Mouse (Mus musculus) stomach, embryonic 14.5 days (tissue): ENCODE measurements at regions not wholly inside any gene's neighbourhood (a gene's known extent, or its start where the extent isn't known, plus 50 kb on each side); places are given as distances from the start of the nearest gene placed in this dataset.
"Not testable (repeated sequence)": the region's sequence is repeated elsewhere in the genome, so short reads cannot be mapped to it uniquely, and the experiment has no call there.

Source experiments
- ATAC-seq: fragments of 200-750 bp; cut with Nextera tagmentation; 2 replicates; pipeline ENCODE4 v1.8.0; 2017; ENCODE audit warnings: low read depth, moderate TSS enrichment; ENCODE audit not compliant: insufficient number of reproducible peaks, insufficient read depth, low FRiP score
- H3K27ac ChIP-seq: fragments of 300-500 bp; sonication (generic); 2 replicates; pipeline ENCODE4 v1.5.1; 2014; ENCODE audit warnings: mild to moderate bottlenecking, low read length, moderate library complexity, mixed read lengths
- H3K27me3 ChIP-seq: fragments of 300-500 bp; sonication (generic); 2 replicates; pipeline ENCODE4 v1.6.1; 2014; ENCODE audit warnings: low read length, control low read depth, mixed read lengths; ENCODE audit not compliant: control insufficient read depth, insufficient read depth
- H3K36me3 ChIP-seq: fragments of 300-500 bp; sonication (generic); 2 replicates; pipeline ENCODE4 v1.6.1; 2014; ENCODE audit warnings: mild to moderate bottlenecking, control low read depth, low read length, moderate library complexity, mixed read lengths; ENCODE audit not compliant: control insufficient read depth, insufficient read depth
- H3K4me1 ChIP-seq: fragments of 300-500 bp; sonication (generic); 2 replicates; pipeline ENCODE4 v1.6.1; 2014; ENCODE audit warnings: low read length, control low read depth, mixed read lengths; ENCODE audit not compliant: control insufficient read depth, insufficient read depth
- H3K4me2 ChIP-seq: fragments of 300-500 bp; sonication (generic); replicated peaks from 2 replicates; pipeline ENCODE4 v1.6.1; 2014; ENCODE audit warnings: low read depth, low read length, control low read depth
- H3K4me3 ChIP-seq: fragments of 300-500 bp; sonication (generic); 2 replicates; pipeline ENCODE4 v1.5.1; 2014; ENCODE audit warnings: low read depth, low read length, control low read depth
- H3K9ac ChIP-seq: fragments of 300-500 bp; sonication (generic); replicated peaks from 2 replicates; pipeline ENCODE4 v1.6.1; 2014; ENCODE audit warnings: low read depth, mild to moderate bottlenecking, control low read depth, low read length, moderate library complexity, mixed read lengths
- H3K9me3 ChIP-seq: fragments of 300-500 bp; sonication (generic); 2 replicates; pipeline ENCODE4 v1.6.1; 2016; ENCODE audit warnings: low read depth, low read length, control low read depth; ENCODE audit not compliant: control insufficient read depth
- WGBS: fragments of 180-500 bp; shearing (Covaris S2); extraction: QIAGEN DNeasy Blood & Tissue Kit; methylation state at CpG from one replicate; pipeline ENCODE4 v1.1.7; 2014; 5-methylcytosine and 5-hydroxymethylcytosine counted together

DNA sequence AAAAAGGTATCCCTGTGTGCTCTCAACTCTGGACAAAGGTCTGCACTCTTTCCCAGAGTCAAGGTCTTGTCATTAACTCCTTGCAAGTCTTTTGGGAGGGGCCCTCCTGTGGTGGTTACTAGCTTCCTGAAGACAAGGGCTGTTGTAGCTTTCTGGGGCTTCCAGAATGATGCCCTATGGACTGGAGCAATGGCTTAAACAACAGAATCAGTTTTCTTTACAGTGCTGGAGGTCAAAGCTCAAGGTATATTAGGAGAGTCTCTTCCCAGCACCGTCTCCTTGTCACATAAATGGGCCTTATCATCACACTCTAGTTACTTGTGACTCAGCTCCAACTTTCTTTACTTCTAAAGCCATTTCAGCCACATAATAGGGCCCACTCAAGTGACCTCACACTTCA lies 360.6 kb upstream of the Klhl29 start:
- Histone ChIP-seq H3K36me3 (no peaks in the 10 kb centered on the region), H3K4me1 (no peaks in the 10 kb centered on the region), H3K27me3 (no peaks in the 10 kb centered on the region), H3K27ac (no peak overlapping the region), H3K9me3 (no peaks in the 10 kb centered on the region), H3K4me3 (no peak overlapping the region), H3K9ac (no peak overlapping the region), H3K4me2 (no peak overlapping the region)
- 50% methylated on average over 1 of the region's 1 CpGs for WGBS
- ATAC-seq, result no peak

DNA sequence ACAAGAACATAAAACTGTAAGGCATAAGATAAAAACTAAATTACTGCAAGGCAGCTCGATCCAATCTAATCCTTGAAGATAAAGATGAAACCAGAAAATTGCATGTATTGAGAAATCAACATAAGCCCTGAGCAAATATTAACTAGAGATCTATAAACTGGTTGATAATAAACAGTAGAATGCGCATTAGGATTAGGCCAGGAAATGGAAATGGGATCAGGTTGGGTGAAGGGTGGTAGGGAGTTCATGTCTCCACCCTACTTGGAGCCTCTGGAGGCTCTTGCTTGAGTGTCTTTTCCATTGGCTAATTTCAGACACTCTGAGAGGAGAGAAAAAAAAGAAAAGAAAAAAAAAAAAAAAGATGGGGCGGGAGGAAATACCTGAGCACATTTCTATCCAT lies 359.4 kb upstream of the Klhl29 start:
- no peaks in the 10 kb centered on the region for H3K36me3 ChIP-seq
- H3K9ac ChIP-seq, result no peak overlapping the region
- 76% methylated on average over 3 of the region's 3 CpGs for WGBS

DNA sequence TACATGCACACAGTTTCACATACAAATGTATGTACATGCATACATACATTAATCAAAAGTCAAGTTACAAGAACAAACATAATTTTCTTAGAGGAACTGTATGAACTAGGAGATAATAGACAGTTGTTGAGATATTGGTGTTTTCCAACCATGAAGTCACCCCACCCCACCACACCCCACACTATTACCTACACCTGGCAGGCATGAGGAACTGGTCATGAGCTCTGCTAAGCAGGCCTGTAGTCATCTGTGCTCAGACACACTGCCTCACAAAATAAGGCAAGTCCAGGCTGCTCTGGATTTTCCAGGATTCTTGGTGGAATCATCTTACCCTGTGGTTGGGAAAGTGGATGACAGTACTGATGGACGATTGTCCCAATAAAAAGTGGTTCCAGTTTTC lies 347.6 kb upstream of the Klhl29 start:
- no peak overlapping the region for H3K4me2 ChIP-seq
- 88% methylated on average over 1 of the region's 1 CpGs for WGBS
- H3K9ac ChIP-seq, result no peak overlapping the region
- no peaks in the 10 kb centered on the region for H3K4me1 ChIP-seq
- H3K27me3 ChIP-seq, result no peaks in the 10 kb centered on the region
- H3K9me3 ChIP-seq, result no peaks in the 10 kb centered on the region
- no peak for ATAC-seq
- no peaks in the 10 kb centered on the region for H3K36me3 ChIP-seq
- no peak overlapping the region for H3K4me3 ChIP-seq
- H3K27ac ChIP-seq, result no peak overlapping the region

More for the DNA sequence above, 359.4 kb upstream of the Klhl29 start:
- H3K9me3 ChIP-seq, result no peaks in the 10 kb centered on the region
- H3K4me2 ChIP-seq, result no peak overlapping the region
- no peak overlapping the region for H3K27ac ChIP-seq
- ATAC-seq, result no peak
- H3K4me3 ChIP-seq, result no peak overlapping the region
- H3K27me3 ChIP-seq, result no peaks in the 10 kb centered on the region
- H3K4me1 ChIP-seq, result no peaks in the 10 kb centered on the region

DNA sequence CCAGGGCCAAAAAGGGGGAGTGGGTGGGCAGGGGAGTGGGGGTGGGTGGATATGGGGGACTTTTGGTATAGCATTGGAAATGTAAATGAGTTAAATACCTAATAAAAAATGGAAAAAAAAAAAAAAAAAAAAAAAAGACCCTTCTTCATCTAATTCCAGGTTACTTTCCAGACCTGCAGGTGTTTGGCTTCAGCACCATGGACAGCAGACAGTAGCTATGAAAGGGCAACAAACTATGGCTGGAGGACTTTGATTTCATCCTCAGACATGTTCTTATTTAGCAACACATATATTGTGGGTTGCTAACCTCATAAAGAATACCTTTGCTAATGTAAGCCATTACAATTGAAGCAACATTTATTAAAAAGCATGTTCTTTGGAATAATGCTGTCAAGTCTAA lies 342.0 kb upstream of the Klhl29 start:
- H3K4me1 ChIP-seq, H3K4me2 ChIP-seq, H3K9ac ChIP-seq, ATAC-seq, H3K36me3 ChIP-seq, H3K27ac ChIP-seq, H3K4me3 ChIP-seq, H3K9me3 ChIP-seq, H3K27me3 ChIP-seq: not testable (repeated sequence)

DNA sequence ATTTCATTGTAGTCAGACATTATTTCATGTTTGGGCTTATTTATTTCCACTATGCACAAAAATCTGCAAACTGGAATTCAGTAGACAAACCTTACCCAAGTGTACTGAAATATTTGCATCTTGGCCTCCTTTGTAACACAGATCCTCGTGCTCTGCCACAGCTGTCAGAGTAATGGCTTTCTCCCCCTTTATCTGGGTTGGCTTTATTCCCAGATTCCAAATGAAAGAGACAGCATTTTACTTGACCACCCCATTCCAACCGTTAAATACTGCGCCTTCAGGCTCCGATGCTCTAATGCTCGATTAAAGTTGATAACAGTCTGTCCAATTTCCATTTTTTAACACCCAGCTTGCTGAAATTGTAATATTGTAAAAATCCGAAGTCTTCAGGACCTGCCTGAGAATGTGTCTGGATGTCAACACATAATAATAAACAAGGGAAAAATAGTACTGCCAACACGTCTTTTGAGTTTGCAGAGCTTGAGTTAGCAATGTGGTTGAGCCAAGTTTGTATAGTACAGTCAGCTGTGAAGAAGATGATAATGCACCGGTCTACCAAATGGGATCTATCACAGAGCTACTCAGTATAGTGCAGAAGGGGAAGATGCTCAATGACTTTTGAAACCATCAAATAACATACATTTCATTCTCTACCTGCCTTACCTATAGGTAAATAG lies 323.4 kb upstream of the Klhl29 start:
- H3K36me3 ChIP-seq, result no peaks in the 10 kb centered on the region
- 0 out of 2 replicates have a peak, but pooled peaks cover 2% of the 10 kb centered on the region for H3K4me1 ChIP-seq
- no peak overlapping the region for H3K27ac ChIP-seq
- no peaks in the 10 kb centered on the region for H3K9me3 ChIP-seq
- no peak overlapping the region for H3K4me3 ChIP-seq
- ATAC-seq, result no peak
- no peaks in the 10 kb centered on the region for H3K27me3 ChIP-seq
- 53% methylated on average over 8 of the region's 8 CpGs for WGBS
- H3K9ac ChIP-seq, result no peak overlapping the region
- no peak overlapping the region for H3K4me2 ChIP-seq

DNA sequence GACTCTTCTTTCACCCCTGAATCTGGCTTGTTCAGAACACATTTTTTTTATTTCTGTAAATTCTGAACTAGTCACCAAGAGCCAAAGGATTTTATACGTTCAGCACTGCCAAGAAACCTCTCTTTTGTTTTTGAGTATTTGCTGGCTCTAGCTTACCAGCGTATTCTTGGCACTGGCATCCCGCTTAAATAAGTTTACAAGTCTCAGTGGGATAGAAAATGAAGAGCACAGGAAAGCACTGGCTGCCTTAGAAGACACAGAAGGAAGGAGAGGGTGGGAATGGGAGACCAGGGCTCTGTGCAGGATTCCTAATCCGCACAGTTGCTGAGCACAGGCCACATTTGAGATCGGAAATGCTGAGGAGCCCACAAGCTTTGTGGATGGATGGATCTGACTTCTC lies 306.7 kb upstream of the Klhl29 start:
- Histone ChIP-seq H3K27ac (no peak overlapping the region), H3K9me3 (no peaks in the 10 kb centered on the region), H3K4me1 (no peaks in the 10 kb centered on the region), H3K9ac (no peak overlapping the region), H3K4me2 (no peak overlapping the region), H3K27me3 (no peaks in the 10 kb centered on the region), H3K4me3 (no peak overlapping the region), H3K36me3 (no peaks in the 10 kb centered on the region)
- WGBS, result 82% methylated on average over 5 of the region's 5 CpGs
- ATAC-seq, result no peak

DNA sequence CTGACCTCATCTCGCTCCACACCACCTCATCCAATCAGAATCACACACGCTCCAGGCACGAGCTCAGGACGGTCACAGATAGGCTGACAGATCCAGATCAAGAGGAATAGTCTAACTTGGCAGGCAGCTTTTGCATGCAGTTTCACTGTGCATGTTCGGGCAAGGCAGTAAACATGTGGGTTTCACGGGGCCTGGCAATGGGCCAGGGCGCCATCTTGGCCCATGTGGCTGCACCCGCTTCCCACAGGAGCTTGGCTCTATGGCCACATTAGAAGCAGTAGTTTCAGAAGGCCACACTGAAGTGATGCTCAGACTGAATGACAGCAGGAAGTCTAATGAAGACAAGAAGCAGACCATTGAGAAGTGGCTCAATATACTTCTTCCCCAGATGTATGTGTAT lies 302.6 kb upstream of the Klhl29 start:
- not testable (repeated sequence) for H3K27ac ChIP-seq, H3K4me2 ChIP-seq, H3K36me3 ChIP-seq, ATAC-seq, H3K9ac ChIP-seq, H3K9me3 ChIP-seq, H3K27me3 ChIP-seq, H3K4me3 ChIP-seq, H3K4me1 ChIP-seq
- 93% methylated on average over 8 of the region's 8 CpGs for WGBS

DNA sequence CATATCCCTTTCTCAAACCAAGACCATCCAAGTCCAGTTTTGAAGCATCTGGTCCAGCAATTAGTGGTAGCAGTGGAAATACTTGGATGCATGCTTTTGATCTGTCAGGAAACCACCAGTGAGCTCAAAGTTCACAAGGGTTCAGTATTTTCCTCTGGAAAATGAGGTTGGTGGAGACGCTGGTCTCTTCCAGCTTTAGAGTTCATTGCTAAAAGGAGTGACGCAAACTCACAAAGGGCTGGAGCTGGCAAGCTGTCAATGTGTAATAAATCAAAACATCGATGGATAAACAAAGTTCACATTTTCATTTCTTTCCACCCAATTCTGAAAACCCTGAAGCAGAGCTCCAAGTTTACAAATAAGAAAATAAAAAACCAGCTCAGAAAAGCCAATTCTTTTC lies 293.0 kb upstream of the Klhl29 start:
- Histone ChIP-seq H3K4me3 (no peak overlapping the region), H3K27ac (no peak overlapping the region), H3K36me3 (no peaks in the 10 kb centered on the region), H3K4me2 (no peak overlapping the region), H3K9me3 (no peaks in the 10 kb centered on the region), H3K27me3 (no peaks in the 10 kb centered on the region), H3K4me1 (no peaks in the 10 kb centered on the region), H3K9ac (no peak overlapping the region)
- ATAC-seq, result no peak
- WGBS, result 49% methylated on average over 3 of the region's 3 CpGs

DNA sequence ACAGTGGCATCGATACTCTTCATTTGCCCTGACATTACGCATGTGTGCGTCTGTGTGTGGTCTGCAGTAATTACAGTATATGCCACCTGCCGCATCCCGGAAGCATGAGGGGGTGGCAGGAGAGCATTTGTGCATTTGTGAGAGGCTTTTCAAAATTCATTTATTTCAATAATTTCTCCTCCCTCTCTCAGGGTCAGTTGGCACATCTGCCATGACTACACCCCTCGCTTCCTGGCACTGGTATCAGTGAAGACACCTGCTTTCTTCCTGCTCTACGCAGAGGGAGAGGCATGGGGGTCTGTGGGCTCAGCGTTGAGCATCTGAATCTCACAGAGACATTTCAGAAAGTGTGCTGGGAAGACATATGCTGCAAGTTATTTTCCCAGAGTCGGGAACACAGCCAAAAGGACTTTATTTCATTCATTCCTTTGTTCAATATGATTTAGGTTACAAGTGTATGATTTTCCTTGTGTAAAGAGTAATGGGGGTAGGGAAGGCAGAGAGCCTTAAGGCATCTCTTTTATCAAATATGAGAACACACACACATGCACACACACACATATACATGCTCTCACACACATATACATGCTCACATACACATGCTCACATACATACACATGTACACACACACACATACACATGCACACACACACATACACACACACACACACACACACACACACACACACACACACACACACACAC lies 262.2 kb upstream of the Klhl29 start:
- no peak overlapping the region for H3K27ac ChIP-seq
- H3K36me3 ChIP-seq, result no peaks in the 10 kb centered on the region
- H3K27me3 ChIP-seq, result no peaks in the 10 kb centered on the region
- no peaks in the 10 kb centered on the region for H3K4me1 ChIP-seq
- no peak overlapping the region for H3K9ac ChIP-seq
- no peak for ATAC-seq
- no peak overlapping the region for H3K4me2 ChIP-seq
- WGBS, result 78% methylated on average over 9 of the region's 9 CpGs
- H3K9me3 ChIP-seq, result no peaks in the 10 kb centered on the region
- H3K4me3 ChIP-seq, result no peak overlapping the region
